Mouse (Mus musculus): ENCODE measurements around the gene Apba2.

- TF ChIP-seq CTCF (IDR thresholded peaks at IDR 0.05; ENCODE audit: insufficient read depth, low read length) (no peak), POLR2A (IDR thresholded peaks at IDR 0.05; ENCODE audit: borderline replicate concordance, extremely low read depth, low read depth, low read length) (no peak)
Observed at GRCm38 (mm10) chr7:64595256-64595655, 93.8 kb downstream of the Apba2 start.

All from lung, adult 2 months (tissue).